Mouse (Mus musculus) liver, adult 2 months (tissue): ENCODE data around the gene Vmn1r232.

ENCODE experiments used
- CTCF ChIP-seq: fragments of 200-500 bp; IDR thresholded peaks from 2 replicates; pipeline ENCODE4 v1.5.1; 2011; ENCODE audit warnings: low read depth, low read length, control low read depth
- POLR2A ChIP-seq: fragments of 200-500 bp; IDR thresholded peaks from 2 replicates; pipeline ENCODE4 v1.6.1; 2011; ENCODE audit warnings: low read length, control low read depth; ENCODE audit not compliant: insufficient read depth; ENCODE audit errors: extremely low read depth

DNA sequence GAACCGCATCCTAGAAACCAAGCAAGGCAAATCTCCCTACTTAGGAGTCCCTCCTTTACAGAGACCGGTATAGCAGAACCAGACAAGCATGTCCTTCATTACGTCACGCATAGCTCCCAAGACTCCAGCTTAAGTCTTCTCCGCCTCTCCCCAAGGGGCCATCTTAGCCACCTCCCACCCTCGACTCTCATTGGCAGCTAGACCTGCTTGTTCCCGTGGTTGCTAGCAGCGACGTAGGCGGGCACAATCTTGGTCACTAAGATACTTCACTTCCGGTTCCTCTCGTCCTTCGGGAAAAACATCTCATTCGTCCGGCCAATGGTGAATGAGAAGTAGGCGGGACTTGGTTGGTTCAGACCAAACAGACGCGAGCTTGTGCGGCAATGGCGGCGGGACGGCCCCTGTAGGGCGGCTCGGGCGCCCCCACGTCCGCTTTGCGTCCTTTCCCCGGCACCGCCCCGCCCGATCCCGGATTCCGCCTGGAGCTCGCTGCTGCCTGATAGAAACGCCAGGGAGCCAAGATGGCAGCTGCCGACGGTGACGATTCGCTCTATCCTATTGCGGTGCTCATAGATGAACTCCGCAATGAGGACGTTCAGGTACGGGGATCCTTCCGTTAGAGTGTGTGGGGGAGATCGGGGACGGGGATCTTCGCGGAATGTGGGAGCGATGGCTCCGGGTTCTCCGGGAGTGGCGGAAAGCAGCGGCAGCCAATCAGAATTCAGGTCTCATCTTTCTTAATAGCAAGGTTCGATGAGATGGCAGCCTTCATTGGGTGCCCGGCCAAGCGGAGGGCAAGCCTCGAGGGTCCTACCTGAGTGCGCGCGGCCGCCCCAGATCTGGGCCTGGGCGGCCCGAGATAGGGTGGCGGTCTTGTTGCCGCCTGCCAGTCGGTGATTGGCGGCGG lies 25.7 kb upstream of the Vmn1r232 start, which contains the start of gene Ppp2r1a:
- TF ChIP-seq POLR2A (peak; percentile 71; the same call in 1 of the 2 replicates), CTCF (no peak)
